Mouse (Mus musculus) kidney, postnatal 10 days (tissue): Measurements from ENCODE around the gene Mt2.
A peak's percentile ranks its signal among the peaks of the same experiment; 100 is the strongest.
"Not testable (repeated sequence)": the region's sequence is repeated elsewhere in the genome, so short reads cannot be mapped to it uniquely, and the experiment has no call there.

Experiments
- DNase-seq: peaks from one replicate; pipeline ENCODE4 v3.0.0; 2021; ENCODE audit warnings: mixed read lengths

The Mt2 gene

GRCm38 (mm10) chr8:94172075-94172808 is at the start of gene Mt2:
Gene Mt2 (plus strand): TSS chr8:94172664.
- DNase-seq = peak; percentile 83

GRCm38 (mm10) chr8:94122711-94123468 is 49.6 kb upstream of the Mt2 start:
- no peak for DNase-seq

GRCm38 (mm10) chr8:94127711-94128110 is 44.8 kb upstream of the Mt2 start:
- no peak for DNase-seq

- DNase-seq = no peak
These were observed 43.2 kb upstream of the Mt2 start for GRCm38 (mm10) chr8:94129133-94129789.

GRCm38 (mm10) chr8:94130126-94130525 is 42.3 kb upstream of the Mt2 start:
- no peak for DNase-seq

- DNase-seq = no peak
These were observed 40.4 kb upstream of the Mt2 start for GRCm38 (mm10) chr8:94132096-94132495.

GRCm38 (mm10) chr8:94134601-94135000 is 37.9 kb upstream of the Mt2 start:
- peak; percentile 14 for DNase-seq

- DNase-seq = no peak
These were observed 36.9 kb upstream of the Mt2 start for GRCm38 (mm10) chr8:94135556-94135955.

- no peak for DNase-seq
These were observed 36.3 kb upstream of the Mt2 start for GRCm38 (mm10) chr8:94136192-94136591.

GRCm38 (mm10) chr8:94136933-94137332 is 35.5 kb upstream of the Mt2 start, which contains the start of gene Mt4:
Gene Mt4 (plus strand): TSS chr8:94137197.
- no peak for DNase-seq

GRCm38 (mm10) chr8:94140266-94140795 is 32.1 kb upstream of the Mt2 start:
- no peak for DNase-seq

- DNase-seq = no peak
These were observed 24.2 kb upstream of the Mt2 start for GRCm38 (mm10) chr8:94148236-94148635.

GRCm38 (mm10) chr8:94150925-94151324 is 21.5 kb upstream of the Mt2 start:
- DNase-seq = no peak

- peak; percentile 63 for DNase-seq
These were observed 19.8 kb upstream of the Mt2 start, which contains the start of gene Mt3 for GRCm38 (mm10) chr8:94152513-94153300. Gene Mt3 (plus strand): TSS chr8:94152607.

GRCm38 (mm10) chr8:94153451-94153850 is 19.0 kb upstream of the Mt2 start:
- DNase-seq = no peak

GRCm38 (mm10) chr8:94154537-94154936 is 17.9 kb upstream of the Mt2 start:
- DNase-seq = no peak

GRCm38 (mm10) chr8:94156092-94156491 is 16.4 kb upstream of the Mt2 start:
- DNase-seq = peak; percentile 50

- DNase-seq = not testable (repeated sequence)
These were observed 6.7 kb upstream of the Mt2 start for GRCm38 (mm10) chr8:94165772-94166171.

- DNase-seq = peak; percentile 94
These were observed 5.2 kb upstream of the Mt2 start for GRCm38 (mm10) chr8:94167244-94167643.

- DNase-seq = no peak
These were observed 2.9 kb upstream of the Mt2 start for GRCm38 (mm10) chr8:94169547-94169946.

- peak; percentile 58 for DNase-seq
These were observed 1.1 kb upstream of the Mt2 start for GRCm38 (mm10) chr8:94171321-94171755.
